Mouse (Mus musculus): Measurements from ENCODE around the gene 4930564D02Rik. TPM values are rescaled to one million over a fixed set of nuclear protein-coding genes. Genes with fewer than 3 reads are reported as not detected.

Gene 4930564D02Rik
- not detected in 2 replicates for polyA plus RNA-seq (2015; fragmentation: Nextera tagmentation; extraction: Ambion mirVana)

GRCm38 (mm10) chr3:105066544-105066943 is at the start of gene 4930564D02Rik:
4930564D02Rik (plus strand) TSS chr3:105066844.
- Histone ChIP-seq H3K4me2 (no peak within 1 kb of the TSS), H3K36me3 (no peaks in the 10 kb centered on the region), H3K9me3 (replicated peaks) (no peaks in the 10 kb centered on the region), H3K4me3 (no peak within 1 kb of the TSS), H3K27ac (no peak within 1 kb of the TSS), H3K27me3 (no peaks in the 10 kb centered on the region), H3K4me1 (replicated peaks) (no peaks in the 10 kb centered on the region), H3K9ac (no peak within 1 kb of the TSS)
- WGBS = 78% methylated on average over 10 of the region's 10 CpGs
- no peak for ATAC-seq (replicated peaks; ENCODE audit: insufficient number of reproducible peaks, insufficient read depth, low FRiP score, low read depth)

GRCm38 (mm10) chr3:105017314-105017713 is 49.3 kb upstream of the 4930564D02Rik start:
- no peaks in the 10 kb centered on the region for H3K36me3 ChIP-seq
- no peak overlapping the region for H3K9ac ChIP-seq
- 38% methylated on average over 8 of the region's 8 CpGs for WGBS
- ATAC-seq (replicated peaks; ENCODE audit: insufficient number of reproducible peaks, insufficient read depth, low FRiP score, low read depth) = no peak
- H3K4me3 ChIP-seq = no peak overlapping the region
- no peaks in the 10 kb centered on the region for H3K9me3 ChIP-seq (replicated peaks)
- H3K27me3 ChIP-seq = no peaks in the 10 kb centered on the region
- H3K27ac ChIP-seq = peak overlapping the region; percentile 53
- H3K4me1 ChIP-seq (replicated peaks) = peaks cover 58% of the 10 kb centered on the region
- H3K4me2 ChIP-seq = no peak overlapping the region

DNA sequence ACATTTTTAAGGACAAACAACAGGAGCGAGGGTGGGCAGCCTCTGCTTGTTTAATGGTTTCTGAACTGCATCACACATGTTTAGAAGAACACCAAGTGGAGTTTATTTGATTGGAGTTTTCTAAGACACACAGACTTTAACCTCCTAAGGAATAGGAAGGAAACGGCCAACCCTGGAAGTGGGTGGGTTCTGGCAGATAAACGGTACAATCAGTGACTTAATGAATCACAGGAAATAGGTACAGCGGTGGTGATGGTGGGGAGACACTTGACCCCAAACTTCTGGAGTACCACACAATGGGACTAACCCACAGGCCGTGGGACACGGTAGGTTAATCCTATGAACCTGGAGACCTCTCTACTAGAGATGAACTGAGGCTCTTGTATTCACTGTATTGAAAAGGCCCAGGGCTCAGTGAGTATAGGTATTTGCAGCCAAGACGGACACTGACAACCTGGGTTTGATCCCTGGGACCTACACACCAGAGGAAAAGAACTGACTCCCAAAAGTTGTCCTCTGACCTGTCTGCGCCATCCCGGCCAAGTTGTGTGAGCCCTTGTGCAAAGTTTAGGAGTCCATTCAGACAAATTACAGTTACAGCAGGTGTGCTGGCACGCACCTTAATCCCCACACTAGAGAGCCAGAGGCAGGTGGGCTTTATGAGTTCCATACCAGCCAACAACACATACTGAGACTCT is 48.4 kb upstream of the 4930564D02Rik start:
- WGBS = 66% methylated on average over 10 of the region's 10 CpGs
- peaks cover 56% of the 10 kb centered on the region for H3K4me1 ChIP-seq (replicated peaks)
- ATAC-seq (replicated peaks; ENCODE audit: insufficient number of reproducible peaks, insufficient read depth, low FRiP score, low read depth) = no peak; the same call in 1 of the 2 replicates

GRCm38 (mm10) chr3:105018783-105019105 is 47.9 kb upstream of the 4930564D02Rik start:
- Histone ChIP-seq H3K36me3 (no peaks in the 10 kb centered on the region), H3K4me2 (no peak overlapping the region), H3K9ac (no peak overlapping the region), H3K4me1 (replicated peaks) (peaks cover 57% of the 10 kb centered on the region), H3K9me3 (replicated peaks) (no peaks in the 10 kb centered on the region), H3K27ac (peak overlapping the region; percentile 64), H3K27me3 (no peaks in the 10 kb centered on the region), H3K4me3 (no peak overlapping the region)
- ATAC-seq (replicated peaks; ENCODE audit: insufficient number of reproducible peaks, insufficient read depth, low FRiP score, low read depth) = no peak
- WGBS = 78% methylated on average over 6 of the region's 6 CpGs

More for the DNA sequence above, 48.4 kb upstream of the 4930564D02Rik start:
- no peak overlapping the region for H3K4me2 ChIP-seq
- no peak overlapping the region for H3K9ac ChIP-seq
- H3K9me3 ChIP-seq (replicated peaks) = no peaks in the 10 kb centered on the region
- H3K27ac ChIP-seq = peak overlapping the region; percentile 64
- no peak overlapping the region for H3K4me3 ChIP-seq
- no peaks in the 10 kb centered on the region for H3K27me3 ChIP-seq
- no peaks in the 10 kb centered on the region for H3K36me3 ChIP-seq

- WGBS = 40% methylated on average over 12 of the region's 12 CpGs
- no peak overlapping the region for H3K9ac ChIP-seq
- H3K4me1 ChIP-seq (replicated peaks) = peaks cover 55% of the 10 kb centered on the region
- peak overlapping the region; percentile 66 for H3K27ac ChIP-seq
- no peak for ATAC-seq (replicated peaks; ENCODE audit: insufficient number of reproducible peaks, insufficient read depth, low FRiP score, low read depth)
- H3K27me3 ChIP-seq = no peaks in the 10 kb centered on the region
- H3K36me3 ChIP-seq = no peaks in the 10 kb centered on the region
- no peaks in the 10 kb centered on the region for H3K9me3 ChIP-seq (replicated peaks)
- H3K4me2 ChIP-seq = no peak overlapping the region
- H3K4me3 ChIP-seq = no peak overlapping the region
Observed at GRCm38 (mm10) chr3:105019826-105020692, 46.6 kb upstream of the 4930564D02Rik start.

GRCm38 (mm10) chr3:105023371-105024005 is 43.2 kb upstream of the 4930564D02Rik start:
- Histone ChIP-seq H3K4me2 (no peak overlapping the region), H3K27ac (peak overlapping the region; percentile 74), H3K9me3 (replicated peaks) (no peaks in the 10 kb centered on the region), H3K4me1 (replicated peaks) (peaks cover 30% of the 10 kb centered on the region), H3K36me3 (peaks cover 6% of the 10 kb centered on the region; the same call in 1 of the 2 replicates), H3K9ac (no peak overlapping the region), H3K4me3 (no peak overlapping the region), H3K27me3 (no peaks in the 10 kb centered on the region)
- WGBS = 64% methylated on average over 10 of the region's 10 CpGs
- ATAC-seq (replicated peaks; ENCODE audit: insufficient number of reproducible peaks, insufficient read depth, low FRiP score, low read depth) = no peak

- Histone ChIP-seq H3K4me2 (no peak overlapping the region), H3K27ac (peak overlapping the region; percentile 60)
- 66% methylated on average over 10 of the region's 10 CpGs for WGBS
Observed at GRCm38 (mm10) chr3:105036281-105036847, 30.3 kb upstream of the 4930564D02Rik start.

GRCm38 (mm10) chr3:105037240-105037770 is 29.3 kb upstream of the 4930564D02Rik start:
- no peak overlapping the region for H3K9ac ChIP-seq
- H3K4me1 ChIP-seq (replicated peaks) = peaks cover 31% of the 10 kb centered on the region
- H3K27me3 ChIP-seq = no peaks in the 10 kb centered on the region
- peak overlapping the region; percentile 60; the same call in 1 of the 2 replicates for H3K27ac ChIP-seq
- WGBS = 73% methylated on average over 6 of the region's 6 CpGs
- no peak overlapping the region for H3K4me2 ChIP-seq
- H3K9me3 ChIP-seq (replicated peaks) = no peaks in the 10 kb centered on the region
- no peak for ATAC-seq (replicated peaks; ENCODE audit: insufficient number of reproducible peaks, insufficient read depth, low FRiP score, low read depth)
- H3K36me3 ChIP-seq = peaks cover 39% of the 10 kb centered on the region
- H3K4me3 ChIP-seq = no peak overlapping the region

More at GRCm38 (mm10) chr3:105036281-105036847, 30.3 kb upstream of the 4930564D02Rik start:
- H3K36me3 ChIP-seq = peaks cover 48% of the 10 kb centered on the region
- ATAC-seq (replicated peaks; ENCODE audit: insufficient number of reproducible peaks, insufficient read depth, low FRiP score, low read depth) = no peak
- no peaks in the 10 kb centered on the region for H3K27me3 ChIP-seq
- no peak overlapping the region for H3K4me3 ChIP-seq
- H3K4me1 ChIP-seq (replicated peaks) = peaks cover 23% of the 10 kb centered on the region
- no peaks in the 10 kb centered on the region for H3K9me3 ChIP-seq (replicated peaks)
- no peak overlapping the region for H3K9ac ChIP-seq

- Histone ChIP-seq H3K9me3 (replicated peaks) (no peaks in the 10 kb centered on the region), H3K9ac (no peak overlapping the region), H3K4me2 (no peak overlapping the region), H3K4me3 (no peak overlapping the region), H3K36me3 (peaks cover 17% of the 10 kb centered on the region), H3K27ac (peak overlapping the region; percentile 10), H3K4me1 (replicated peaks) (peaks cover 48% of the 10 kb centered on the region), H3K27me3 (no peaks in the 10 kb centered on the region)
- no peak for ATAC-seq (replicated peaks; ENCODE audit: insufficient number of reproducible peaks, insufficient read depth, low FRiP score, low read depth)
- 34% methylated on average over 8 of the region's 8 CpGs for WGBS
Observed at GRCm38 (mm10) chr3:105040002-105040401, 26.6 kb upstream of the 4930564D02Rik start.

- no peak overlapping the region for H3K9ac ChIP-seq
- WGBS = 81% methylated on average over 9 of the region's 9 CpGs
- no peak overlapping the region for H3K27ac ChIP-seq
- no peak overlapping the region for H3K4me3 ChIP-seq
- ATAC-seq (replicated peaks; ENCODE audit: insufficient number of reproducible peaks, insufficient read depth, low FRiP score, low read depth) = no peak
- H3K27me3 ChIP-seq = no peaks in the 10 kb centered on the region
- peaks cover 57% of the 10 kb centered on the region for H3K4me1 ChIP-seq (replicated peaks)
- H3K4me2 ChIP-seq = no peak overlapping the region
- H3K9me3 ChIP-seq (replicated peaks) = no peaks in the 10 kb centered on the region
- peaks cover 8% of the 10 kb centered on the region; the same call in 1 of the 2 replicates for H3K36me3 ChIP-seq
Observed at GRCm38 (mm10) chr3:105040983-105041625, 25.5 kb upstream of the 4930564D02Rik start.

Measured in heart, embryonic 15.5 days (tissue).